Mouse (Mus musculus): ENCODE data around the gene Prrg2.

- TF ChIP-seq POLR2A (IDR thresholded peaks at IDR 0.05; ENCODE audit: borderline replicate concordance, low read depth, low read length), result no peak
- TF ChIP-seq CTCF (IDR thresholded peaks at IDR 0.05; ENCODE audit: low read depth, low read length), result no peak
Observed at GRCm38 (mm10) chr7:45106441-45106840, 44.0 kb upstream of the Prrg2 start.

Measured in bone marrow macrophage, adult 2 months (primary cell).